Mouse (Mus musculus) G1E (cell line): Measurements from ENCODE around the gene Fam20a.

Experiments
- CTCF ChIP-seq: IDR thresholded peaks from 2 replicates; pipeline ENCODE4 v1.5.1; 2012; ENCODE audit warnings: low read depth, low read length, inconsistent platforms, mixed read lengths
- GATA1 ChIP-seq: IDR thresholded peaks from 2 replicates; pipeline ENCODE4 v1.6.1; 2012; ENCODE audit warnings: borderline replicate concordance, low read length, inconsistent platforms, mixed read lengths
- GATA2 ChIP-seq: IDR thresholded peaks from 2 replicates; pipeline ENCODE4 v1.6.1; 2012; ENCODE audit warnings: low read depth, low read length, inconsistent platforms, borderline replicate concordance
- POLR2AphosphoS5 ChIP-seq: IDR thresholded peaks from 2 replicates; pipeline ENCODE4 v1.6.1; 2012; ENCODE audit warnings: low read depth, low read length, inconsistent platforms; ENCODE audit not compliant: insufficient replicate concordance
- TAL1 ChIP-seq: conservative IDR thresholded peaks from 2 replicates; pipeline ENCODE4 v1.6.1; 2012; ENCODE audit warnings: low read depth, low read length, inconsistent platforms, mixed read lengths

- TF ChIP-seq GATA1 = no peak
- TF ChIP-seq CTCF = no peak
- no peak for TF ChIP-seq POLR2AphosphoS5
- TF ChIP-seq GATA2 = no peak
- TF ChIP-seq TAL1 = no peak
These were observed 57.8 kb downstream of the Fam20a start for GRCm38 (mm10) chr11:109664293-109664692.
